Mouse (Mus musculus) olfactory bulb, adult 2 months (tissue): ENCODE measurements around the gene Gm17409.

Source experiments
- CTCF ChIP-seq: fragments of 200-500 bp; IDR thresholded peaks from 2 replicates; pipeline ENCODE4 v1.5.1; 2012; ENCODE audit warnings: low read depth, mild to moderate bottlenecking, low read length, moderate library complexity; ENCODE audit not compliant: insufficient read depth
- POLR2A ChIP-seq: fragments of 200-500 bp; IDR thresholded peaks from 2 replicates; pipeline ENCODE4 v1.6.1; 2012; ENCODE audit warnings: mild to moderate bottlenecking, low read depth, low read length, moderate library complexity; ENCODE audit not compliant: insufficient read depth

- TF ChIP-seq POLR2A (no peak), CTCF (no peak)
Observed at GRCm38 (mm10) chr2:58516000-58516399, 46.1 kb downstream of the Gm17409 start.
